Mouse (Mus musculus) MEL (cell line): ENCODE results near the gene Col18a1.

Experiments used
- CHD1 ChIP-seq: IDR thresholded peaks from 2 replicates; pipeline ENCODE4 v1.6.1; 2012; ENCODE audit warnings: low read depth, mild to moderate bottlenecking, inconsistent platforms, low read length, improper control_type of control experiment
- CTCF ChIP-seq, 3 experiments: IDR thresholded peaks in 2 of 3; conservative IDR thresholded peaks in 1 of 3; 2 replicates each; pipeline ENCODE4 v1.5.1; 2011 to 2012; ENCODE audit warnings: low read length in 3 of 3, low read depth in 2 of 3, mild to moderate bottlenecking in 2 of 3, improper control_type of control experiment in 1 of 3, inconsistent platforms in 1 of 3, mixed read lengths in 1 of 3, moderate library complexity in 1 of 3; ENCODE audit not compliant: control insufficient read depth in 1 of 3, insufficient read depth in 1 of 3, poor library complexity in 1 of 3, severe bottlenecking in 1 of 3
- ELF1 ChIP-seq: IDR thresholded peaks from 2 replicates; pipeline ENCODE4 v1.6.1; 2014; ENCODE audit warnings: low read depth, mild to moderate bottlenecking, inconsistent platforms, low read length, improper control_type of control experiment, moderate library complexity
- HCFC1 ChIP-seq: IDR thresholded peaks from 2 replicates; pipeline ENCODE4 v1.6.1; 2012; ENCODE audit warnings: low read depth, mild to moderate bottlenecking, inconsistent platforms, low read length, improper control_type of control experiment, moderate library complexity
- KAT2A ChIP-seq: conservative IDR thresholded peaks from 2 replicates; pipeline ENCODE4 v1.6.1; 2012; ENCODE audit warnings: low read depth, low read length, improper control_type of control experiment, inconsistent platforms
- MAFK ChIP-seq: IDR thresholded peaks from 2 replicates; pipeline ENCODE4 v1.6.1; 2011; ENCODE audit warnings: low read depth, mild to moderate bottlenecking, low read length, improper control_type of control experiment, borderline replicate concordance
- MAX ChIP-seq: IDR thresholded peaks from 2 replicates; pipeline ENCODE4 v1.6.1; 2011; ENCODE audit warnings: low read length, improper control_type of control experiment
- MYB ChIP-seq: IDR thresholded peaks from 2 replicates; pipeline ENCODE4 v1.6.1; 2011; ENCODE audit warnings: mild to moderate bottlenecking, low read depth, low read length, improper control_type of control experiment
- NELFE ChIP-seq: IDR thresholded peaks from 2 replicates; pipeline ENCODE4 v1.6.1; 2011; ENCODE audit warnings: low read depth, low read length, improper control_type of control experiment
- POLR2A ChIP-seq, 2 experiments: IDR thresholded peaks; 2 replicates each; pipeline ENCODE4 v1.6.1; 2011 to 2012; ENCODE audit warnings: low read length in 2 of 2, mild to moderate bottlenecking in 2 of 2, control low read depth in 1 of 2, improper control_type of control experiment in 1 of 2, low read depth in 1 of 2, moderate library complexity in 1 of 2; ENCODE audit not compliant: control insufficient read depth in 1 of 2, insufficient read depth in 1 of 2, poor library complexity in 1 of 2
- RAD21 ChIP-seq: IDR thresholded peaks from 2 replicates; pipeline ENCODE4 v1.6.1; 2011; ENCODE audit warnings: mild to moderate bottlenecking, low read depth, low read length, improper control_type of control experiment
- TAL1 ChIP-seq: IDR thresholded peaks from 2 replicates; pipeline ENCODE4 v1.6.1; 2012; ENCODE audit warnings: mild to moderate bottlenecking, inconsistent platforms, low read length, moderate library complexity, mixed read lengths
- TCF12 ChIP-seq: IDR thresholded peaks from 2 replicates; pipeline ENCODE4 v1.6.1; 2014; ENCODE audit warnings: low read depth, mild to moderate bottlenecking, inconsistent platforms, low read length, improper control_type of control experiment, moderate library complexity
- ZMIZ1 ChIP-seq: IDR thresholded peaks from 2 replicates; pipeline ENCODE4 v1.6.1; 2012; ENCODE audit warnings: low read depth, mild to moderate bottlenecking, inconsistent platforms, low read length, improper control_type of control experiment, moderate library complexity

DNA sequence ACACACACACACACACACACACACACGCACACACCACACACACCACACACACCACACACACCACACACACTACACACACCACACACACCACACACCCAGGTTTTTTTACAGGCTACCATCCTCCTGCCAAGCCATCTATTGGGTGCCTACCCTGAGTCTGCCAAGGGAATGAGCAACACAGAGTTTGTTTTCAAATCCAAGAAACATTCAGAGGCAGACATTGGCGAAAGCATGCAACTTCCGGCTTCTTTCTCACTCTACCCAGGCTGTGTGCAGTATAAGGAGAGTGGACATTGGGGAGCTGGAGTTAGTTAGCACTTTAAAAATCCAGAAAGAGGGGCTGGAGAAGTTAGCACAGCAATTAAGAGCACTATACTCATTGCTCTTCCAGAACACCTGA, 157.7 kb downstream of the Col18a1 start:
- TF ChIP-seq MAFK (no peak), CTCF (IDR thresholded peaks at IDR 0.05 in 2 of 3, conservative IDR thresholded peaks at IDR 0.05 in 1 of 3; ENCODE audit: control insufficient read depth in 1 of 3, insufficient read depth in 1 of 3, low read depth in 2 of 3, low read length in 3 of 3, poor library complexity in 1 of 3, severe bottlenecking in 1 of 3) (no peak), HCFC1 (no peak), TAL1 (no peak), MAX (no peak), NELFE (no peak), MYB (no peak), ZMIZ1 (no peak), KAT2A (no peak), POLR2A (IDR thresholded peaks at IDR 0.05; ENCODE audit: control insufficient read depth in 1 of 2, insufficient read depth in 1 of 2, low read depth in 1 of 2, low read length in 2 of 2, poor library complexity in 1 of 2) (no peak), CHD1 (no peak), RAD21 (no peak), TCF12 (no peak), ELF1 (no peak)
